ENCODE assay signal across 19 mouse cellular contexts in genomic region chr17:26449472-26449871, GRCm38 (mm10). TPM values are rescaled to one million over a fixed set of nuclear protein-coding genes. Genes with fewer than 3 reads are reported as not detected.
A peak's percentile ranks its signal among the peaks of the same experiment; 100 is the strongest.
DNase-seq lines count a peak whose midpoint lies in the region; ATAC-seq and TF ChIP-seq lines count a peak whose summit lies in the region.
"Had no signal": no experiment of that assay in that cellular context is flagged by ENCODE, and none has a peak within 500 bp of the region (broad histone marks: within the 10 kb centered on the region; RNA-seq: fewer than 3 reads in every experiment).

No protein-coding gene starts in this region.

- 73% methylated on average over 3 of the region's 3 CpGs for WGBS in heart, adult 2 months
- 68% methylated on average over 3 of the region's 3 CpGs for WGBS in lung, postnatal 0 days

- H3K4me2 ChIP-seq in lung, postnatal 0 days (replicated peaks; ENCODE audit: low read depth, low read length) = no peak overlapping the region
- H3K4me2 ChIP-seq: embryonic facial prominence, embryonic 12.5 days; forebrain, embryonic 13.5 days; forebrain, embryonic 15.5 days had no signal

- no peak overlapping the region; the same call in 1 of the 2 replicates for H3K27ac ChIP-seq in heart, adult 2 months
- no peak overlapping the region for H3K27ac ChIP-seq in lung, postnatal 0 days (ENCODE audit: low read length)
- H3K27ac ChIP-seq: embryonic facial prominence, embryonic 10.5 days; embryonic facial prominence, embryonic 12.5 days; forebrain, embryonic 13.5 days; forebrain, embryonic 15.5 days had no signal

- no peak overlapping the region for H3K9ac ChIP-seq in heart, adult 2 months (ENCODE audit: low read depth, low read length)
- H3K9ac ChIP-seq in lung, postnatal 0 days (replicated peaks; ENCODE audit: low read depth) = no peak overlapping the region
- H3K9ac ChIP-seq: embryonic facial prominence, embryonic 12.5 days; forebrain, embryonic 13.5 days; forebrain, embryonic 15.5 days; forebrain, postnatal 0 days had no signal

- no peaks in the 10 kb centered on the region for H3K36me3 ChIP-seq in heart, adult 2 months (ENCODE audit: control insufficient read depth, insufficient read depth, low read length)
- H3K36me3 ChIP-seq in lung, postnatal 0 days (ENCODE audit: insufficient read depth, low read length) = no peaks in the 10 kb centered on the region
- H3K36me3 ChIP-seq: embryonic facial prominence, embryonic 10.5 days; embryonic facial prominence, embryonic 12.5 days had no signal

- H3K27me3 ChIP-seq in heart, adult 2 months (ENCODE audit: control insufficient read depth, insufficient read depth, low read length) = no peaks in the 10 kb centered on the region
- H3K27me3 ChIP-seq in lung, postnatal 0 days (replicated peaks; ENCODE audit: insufficient read depth, low read length) = no peaks in the 10 kb centered on the region
- H3K27me3 ChIP-seq: forebrain, embryonic 15.5 days; Patski had no signal

- H3K9me3 ChIP-seq in lung, postnatal 0 days (ENCODE audit: low read length) = no peaks in the 10 kb centered on the region
- H3K9me3 ChIP-seq: embryonic facial prominence, embryonic 10.5 days; embryonic facial prominence, embryonic 12.5 days; forebrain, embryonic 13.5 days; forebrain, embryonic 15.5 days had no signal

- no peak for TF ChIP-seq POLR2A in heart, adult 2 months (IDR thresholded peaks at IDR 0.05; ENCODE audit: insufficient read depth, low read depth, low read length)

- no peak for TF ChIP-seq CTCF in heart, adult 2 months (IDR thresholded peaks at IDR 0.05)
- no peak for TF ChIP-seq CTCF in lung, postnatal 0 days (IDR thresholded peaks at IDR 0.05)

- H3K4me3 ChIP-seq in heart, adult 2 months = no peak overlapping the region
- no peak overlapping the region for H3K4me3 ChIP-seq in lung, postnatal 0 days (ENCODE audit: low read depth, low read length)
- H3K4me3 ChIP-seq: embryonic facial prominence, embryonic 10.5 days; embryonic facial prominence, embryonic 12.5 days; forebrain, embryonic 13.5 days; forebrain, embryonic 15.5 days had no signal

- intact Hi-C loops in heart, adult 2 months (cut with DNase I) = no loop called here

- ATAC-seq in lung, postnatal 0 days = no peak
- ATAC-seq: activated CD4-positive, CD25-positive, alpha-beta regulatory T cell, adult 4 months; forebrain, embryonic 13.5 days; forebrain, embryonic 15.5 days; forebrain, postnatal 0 days; Patski had no signal

- no peak for TF ChIP-seq EP300 in heart, adult 2 months (IDR thresholded peaks at IDR 0.05; ENCODE audit: insufficient read depth, low read depth, low read length)
- TF ChIP-seq EP300 in lung, postnatal 0 days (IDR thresholded peaks at IDR 0.05) = no peak

- peaks cover 5% of the 10 kb centered on the region for H3K4me1 ChIP-seq in heart, adult 2 months (ENCODE audit: control insufficient read depth, insufficient read depth, low read length)
- 0 out of 2 replicates have a peak, but pooled peaks cover 8% of the 10 kb centered on the region for H3K4me1 ChIP-seq in lung, postnatal 0 days (ENCODE audit: insufficient read depth, low read depth, low read length)
- H3K4me1 ChIP-seq: forebrain, embryonic 13.5 days; forebrain, embryonic 15.5 days had no signal

- no peaks in the 10 kb centered on the region for H3K79me2 ChIP-seq in heart, adult 2 months (replicated peaks; ENCODE audit: control insufficient read depth, insufficient read depth, low read length)

- peak; percentile 60 for DNase-seq in adrenal gland, postnatal 14 days
- DNase-seq in adrenal gland, adult 8-10 months = no peak
- DNase-seq in heart, adult 18-20 months = peak; percentile 21 to 37
- DNase-seq in heart, adult 2 months = no peak
- peak; percentile 34 for DNase-seq in MN1 (ENCODE audit: low spot score)
- DNase-seq in lung, postnatal 0 days (ENCODE audit: low spot score) = no peak
- DNase-seq: adrenal gland, postnatal 36 days; cerebellum, adult 11-12 months; cerebellum, adult 2 months; cerebellum, adult 9-10 months; cerebellum, postnatal 10 days; cerebellum, postnatal 25 days; forebrain, postnatal 0 days had no signal

RNA-seq across cellular contexts. Expression of gene Neurl1b, which starts 34.8 kb away (rescaled TPM):
- total RNA-seq in adrenal gland, postnatal 14 days (2021) = 50.0 and 51.1 TPM in 2 replicates
- 10 to 100 TPM; 36.0 to 59.9 (median 52.3) TPM for total RNA-seq in adrenal gland, adult 8-10 months (2022)
- total RNA-seq in heart, adult 18-20 months (2021) = 1 to 10 TPM; 5.6 to 5.9 TPM
- total RNA-seq in heart, adult 2 months (2021) = 1 to 10 TPM; 3.9 to 5.0 TPM
- 4.6 and 4.7 TPM in 2 replicates for polyA plus RNA-seq in heart, adult 2 months (2012; rRNA removed)
- polyA plus RNA-seq in lung, postnatal 0 days (2015; fragmentation: Nextera tagmentation; extraction: Ambion mirVana) = 0.98 and 1.5 TPM in 2 replicates

Comparison
In these comparisons a context has a peak if more than half of its experiments do, and no peak if none do; other contexts are left out.
1. DNase-seq: peak in adrenal gland, postnatal 14 days (single experiment), heart, adult 18-20 months (2 of 2) and MN1 (single experiment); none in adrenal gland, adult 8-10 months (single experiment), heart, adult 2 months (0 of 2) and lung, postnatal 0 days (single experiment).